Mouse (Mus musculus) CH12.LX (cell line): ENCODE measurements around the gene Plekha6. TPM values are rescaled to one million over a fixed set of nuclear protein-coding genes. Genes with fewer than 3 reads are reported as not detected.

Experiments
- DNase-seq: peaks from one replicate; pipeline ENCODE4 v3.0.0-alpha.2; 2013; ENCODE audit errors: extremely low read depth
- H3K27ac ChIP-seq: 2 replicates; pipeline ENCODE4 v1.5.1; 2012; ENCODE audit warnings: low read depth, mild to moderate bottlenecking, control low read depth, moderate library complexity; ENCODE audit not compliant: insufficient read depth
- H3K27me3 ChIP-seq: replicated peaks from 2 replicates; pipeline ENCODE3; 2012; ENCODE audit warnings: inconsistent platforms
- H3K36me3 ChIP-seq, 2 experiments: replicated peaks in 1 of 2; 2 replicates each; pipeline versions ENCODE3 to v1.6.1; 2012; ENCODE audit warnings: inconsistent platforms in 1 of 2, low read length in 1 of 2, mild to moderate bottlenecking in 1 of 2, mixed read lengths in 1 of 2, moderate library complexity in 1 of 2; ENCODE audit not compliant: control insufficient read depth in 1 of 2, insufficient read depth in 1 of 2
- H3K4me1 ChIP-seq, 2 experiments: 2 replicates each; pipeline ENCODE4 v1.6.1; 2012; ENCODE audit warnings: inconsistent platforms in 1 of 2, moderate library complexity in 1 of 2; ENCODE audit not compliant: insufficient read depth in 2 of 2, control insufficient read depth in 1 of 2
- H3K4me2 ChIP-seq: 2 replicates; pipeline ENCODE4 v1.6.1; 2012; ENCODE audit warnings: low read depth, mild to moderate bottlenecking, control low read depth; ENCODE audit not compliant: poor library complexity, insufficient read depth, severe bottlenecking
- H3K4me3 ChIP-seq, 3 experiments: fragments of 150-350 bp in 1 of 3; sonication (generic) in 1 of 3; replicated peaks in 1 of 3; 2 replicates each; pipeline versions ENCODE3 to v1.5.1; 2011 to 2012; ENCODE audit warnings: low read depth in 2 of 3, low read length in 2 of 3, mild to moderate bottlenecking in 2 of 3, moderate library complexity in 2 of 3, control low read depth in 1 of 3, improper control_type of control experiment in 1 of 3, inconsistent platforms in 1 of 3, mixed read lengths in 1 of 3; ENCODE audit not compliant: poor library complexity in 1 of 3
- H3K79me2 ChIP-seq: replicated peaks from 2 replicates; pipeline ENCODE4 v1.6.1; 2012; ENCODE audit warnings: mild to moderate bottlenecking, moderate library complexity; ENCODE audit not compliant: control insufficient read depth, poor library complexity, insufficient read depth, severe bottlenecking; ENCODE audit errors: extremely low read depth
- H3K9ac ChIP-seq: 2 replicates; pipeline ENCODE4 v1.6.1; 2012; ENCODE audit warnings: low read depth, mild to moderate bottlenecking, control low read depth, moderate library complexity; ENCODE audit not compliant: insufficient read depth
- H3K9me3 ChIP-seq: replicated peaks from 2 replicates; pipeline ENCODE3; 2012; ENCODE audit warnings: low read length, inconsistent platforms, mixed read lengths
- BHLHE40 ChIP-seq: IDR thresholded peaks from 2 replicates; pipeline ENCODE4 v1.6.1; 2011; ENCODE audit warnings: mild to moderate bottlenecking, low read depth, low read length, improper control_type of control experiment
- CHD1 ChIP-seq: IDR thresholded peaks from 2 replicates; pipeline ENCODE4 v1.6.1; 2012; ENCODE audit warnings: low read depth, low read length, improper control_type of control experiment, inconsistent platforms
- CTCF ChIP-seq, 2 experiments: IDR thresholded peaks in 1 of 2; conservative IDR thresholded peaks in 1 of 2; 2 replicates each; pipeline ENCODE4 v1.5.1; 2011 to 2012; ENCODE audit warnings: low read depth in 2 of 2, low read length in 2 of 2, improper control_type of control experiment in 1 of 2, inconsistent platforms in 1 of 2, mild to moderate bottlenecking in 1 of 2, moderate library complexity in 1 of 2
- E2F4 ChIP-seq: IDR thresholded peaks from 2 replicates; pipeline ENCODE4 v1.6.1; 2011; ENCODE audit warnings: low read depth, low read length, improper control_type of control experiment; ENCODE audit not compliant: insufficient replicate concordance
- ELF1 ChIP-seq: IDR thresholded peaks from 2 replicates; pipeline ENCODE4 v1.6.1; 2014; ENCODE audit warnings: low read depth, mild to moderate bottlenecking, inconsistent platforms, low read length, improper control_type of control experiment
- EP300 ChIP-seq: IDR thresholded peaks from 2 replicates; pipeline ENCODE4 v1.6.1; 2011; ENCODE audit warnings: low read length, improper control_type of control experiment
- MAZ ChIP-seq: IDR thresholded peaks from 2 replicates; pipeline ENCODE4 v1.6.1; 2012; ENCODE audit warnings: low read depth, mild to moderate bottlenecking, inconsistent platforms, low read length, improper control_type of control experiment, moderate library complexity
- POLR2AphosphoS2 ChIP-seq: IDR thresholded peaks from 2 replicates; pipeline ENCODE4 v1.6.1; 2011; ENCODE audit warnings: low read depth, low read length, improper control_type of control experiment
- TBP ChIP-seq: conservative IDR thresholded peaks from 2 replicates; pipeline ENCODE4 v1.6.1; 2011; ENCODE audit warnings: low read depth, low read length, improper control_type of control experiment
- dilution Hi-C: fragments of 300-500 bp; cut with MboI; formaldehyde crosslinking; loops from 2 replicates; pipeline ENCODE4 v1.14.3; 2020; ENCODE audit warnings: low sequenced_read_pairs; ENCODE audit not compliant: extremely low pct_unique_long_range_greater_than_20kb, extremely low pct_ligation_motif_present
- in situ Hi-C: fragments of 300-500 bp; cut with MboI; formaldehyde crosslinking; loops from 3 replicates; pipeline ENCODE4 v1.14.3; 2019; ENCODE audit warnings: low sequenced_read_pairs, low pct_ligation_motif_present, low pct_unique_long_range_greater_than_20kb, mixed read lengths
- polyA plus RNA-seq: library from polyadenylated mRNA; unstranded; fragments of >175 nt; gene quantifications from 2 replicates; pipeline ENCODE4 v1.2.1, GENCODE M21; 2012; ENCODE audit warnings: low read depth; ENCODE audit not compliant: insufficient read length
- total RNA-seq, 2 experiments: library from RNA; depleted of rRNA; stranded (reverse); fragments of 300-350 nt in 1 of 2; fragments of >200 nt in 1 of 2; gene quantifications; 2 replicates each; pipeline ENCODE4 v1.2.3; 2012 to 2014

Plekha6 gene
- total and polyA plus RNA-seq, 3 experiments, result 0.07 TPM; not detected in 2

GRCm38 (mm10) chr1:133165111-133165510 is 1.1 kb downstream of the Plekha6 start:
- dilution Hi-C loops, result no loop called here
- peaks cover 92% of the 10 kb centered on the region for H3K27me3 ChIP-seq
- H3K79me2 ChIP-seq, result no peaks in the 10 kb centered on the region
- no peak overlapping the region for H3K9ac ChIP-seq
- H3K36me3 ChIP-seq, result no peaks in the 10 kb centered on the region
- DNase-seq, result no peak
- H3K27ac ChIP-seq, result no peak overlapping the region
- H3K4me2 ChIP-seq, result no peak overlapping the region
- no peak overlapping the region for H3K4me3 ChIP-seq
- TF ChIP-seq BHLHE40 (peak; percentile 41; the same call in 1 of the 2 replicates), POLR2AphosphoS2 (no peak)
- in situ Hi-C loops, result no loop called here
- H3K9me3 ChIP-seq, result no peaks in the 10 kb centered on the region
- H3K4me1 ChIP-seq, result peaks cover 3 to 13% of the 10 kb centered on the region in 2 experiments; a peak in 3 of 4 replicates

- in situ Hi-C loops, result no loop called here
- H3K4me3 ChIP-seq, result peak overlapping the region in 1 of 3 experiments; percentile 34
- TF ChIP-seq E2F4 (no peak), MAZ (no peak), CHD1 (no peak), EP300 (no peak), ELF1 (no peak), BHLHE40 (no peak), CTCF (conservative IDR thresholded peaks at IDR 0.05 in 1 of 2, IDR thresholded peaks at IDR 0.05 in 1 of 2; ENCODE audit: low read depth in 2 of 2, low read length in 2 of 2) (no peak), TBP (no peak)
- H3K27ac ChIP-seq, result no peak overlapping the region
- H3K4me2 ChIP-seq, result peak overlapping the region; percentile 57
- DNase-seq, result peak; percentile 26
- peaks cover 95% of the 10 kb centered on the region for H3K27me3 ChIP-seq
- no peak overlapping the region for H3K9ac ChIP-seq
- dilution Hi-C loops, result no loop called here
- H3K36me3 ChIP-seq, result no peaks in the 10 kb centered on the region
- no peaks in the 10 kb centered on the region for H3K9me3 ChIP-seq
- peaks cover 4 to 17% of the 10 kb centered on the region in 2 experiments; a peak in 3 of 4 replicates for H3K4me1 ChIP-seq
- H3K79me2 ChIP-seq, result no peaks in the 10 kb centered on the region
Measured at GRCm38 (mm10) chr1:133168318-133169060, 4.5 kb downstream of the Plekha6 start.

- no peak overlapping the region for H3K27ac ChIP-seq
- dilution Hi-C loops (no loop called here), in situ Hi-C loops (no loop called here)
- peaks cover 2% of the 10 kb centered on the region for H3K9me3 ChIP-seq
- H3K4me1 ChIP-seq, result peaks cover 4 to 15% of the 10 kb centered on the region in 2 experiments; a peak in 3 of 4 replicates
- no peaks in the 10 kb centered on the region for H3K36me3 ChIP-seq
- H3K9ac ChIP-seq, result no peak overlapping the region
- no peak for DNase-seq
- H3K79me2 ChIP-seq, result no peaks in the 10 kb centered on the region
- no peak for TF ChIP-seq POLR2AphosphoS2
- H3K27me3 ChIP-seq, result peaks cover 94% of the 10 kb centered on the region
- no peak overlapping the region for H3K4me2 ChIP-seq
- H3K4me3 ChIP-seq, result no peak overlapping the region
Measured at GRCm38 (mm10) chr1:133170196-133170595, 6.2 kb downstream of the Plekha6 start.
